8 mouse cellular contexts compared by ENCODE assay signal in the genomic region with DNA sequence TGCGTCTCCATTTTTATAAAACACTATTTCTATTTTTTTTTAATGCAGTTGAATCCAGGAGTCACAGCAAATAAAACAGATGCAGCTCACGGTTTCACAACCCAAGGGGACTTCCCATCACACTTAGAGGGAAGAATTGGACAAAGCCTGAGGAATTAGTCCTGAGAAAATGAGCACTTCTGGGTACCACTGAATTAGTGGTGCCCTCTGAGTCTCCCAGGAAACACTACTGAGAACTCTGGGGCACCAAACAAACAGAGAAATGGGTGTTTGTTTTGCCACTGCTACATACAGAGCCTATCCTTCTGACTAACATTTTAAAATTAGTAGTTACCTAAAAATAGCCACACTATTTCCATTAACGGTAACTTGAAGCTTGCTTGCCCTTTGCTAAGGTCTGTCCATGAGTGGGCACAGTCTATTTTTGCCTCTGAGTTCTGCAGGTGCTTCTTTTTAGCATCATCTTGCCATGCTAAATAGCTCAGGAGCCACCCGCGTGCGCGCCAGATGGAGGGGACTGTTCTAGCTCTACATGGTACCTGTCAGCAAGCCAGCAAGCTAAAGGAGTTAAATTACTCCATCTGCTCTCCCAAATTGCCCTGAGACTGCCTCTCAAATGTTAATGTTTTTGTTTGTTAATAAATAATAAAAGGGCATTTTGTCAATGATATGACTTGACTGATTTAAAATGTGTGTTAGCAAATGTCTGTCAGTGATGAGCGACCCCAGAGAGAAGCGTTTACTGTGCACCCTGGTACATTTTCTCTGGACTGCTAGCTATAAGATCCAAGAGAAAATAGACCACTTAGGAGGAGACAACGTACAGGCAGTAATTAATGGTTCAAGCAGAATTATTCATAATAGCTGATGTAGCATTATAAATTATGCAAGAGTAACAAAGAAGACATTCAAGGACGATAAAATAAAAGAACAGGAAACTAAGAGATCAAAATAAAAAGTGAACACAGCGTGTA.
DNase-seq lines count a peak whose midpoint lies in the region; ATAC-seq and TF ChIP-seq lines count a peak whose summit lies in the region.

No protein-coding gene starts in this region.

- H3K4me3 ChIP-seq in forebrain, embryonic 15.5 days, result no peak overlapping the region
- H3K4me3 ChIP-seq in midbrain, postnatal 0 days (ENCODE audit: low read depth, low read length), result no peak overlapping the region

- no peak for TF ChIP-seq CTCF in midbrain, postnatal 0 days (IDR thresholded peaks at IDR 0.05)

- no peaks in the 10 kb centered on the region for H3K27me3 ChIP-seq in forebrain, embryonic 15.5 days
- no peaks in the 10 kb centered on the region for H3K27me3 ChIP-seq in midbrain, postnatal 0 days (ENCODE audit: insufficient read depth, low read length)

- H3K9me3 ChIP-seq in forebrain, embryonic 15.5 days, result no peaks in the 10 kb centered on the region
- H3K9me3 ChIP-seq in midbrain, postnatal 0 days (ENCODE audit: low read length), result no peaks in the 10 kb centered on the region

- H3K4me2 ChIP-seq in forebrain, embryonic 15.5 days (replicated peaks), result no peak overlapping the region; the same call in 1 of the 2 replicates
- H3K4me2 ChIP-seq in midbrain, postnatal 0 days (ENCODE audit: low read depth, low read length, poor library complexity, severe bottlenecking), result no peak overlapping the region

- H3K9ac ChIP-seq in forebrain, embryonic 15.5 days (replicated peaks), result no peak overlapping the region
- no peak overlapping the region for H3K9ac ChIP-seq in midbrain, postnatal 0 days (replicated peaks; ENCODE audit: low read length, poor library complexity, severe bottlenecking)

- WGBS in forebrain, embryonic 15.5 days, result 18% methylated on average over 12 of the region's 12 CpGs
- 55% methylated on average over 12 of the region's 12 CpGs for WGBS in midbrain, postnatal 0 days

- peak; percentile 46 for DNase-seq in embryo, embryonic 11 days
- no peak for DNase-seq in embryo, embryonic 10 days (ENCODE audit: low spot score)
- peak; percentile 48 to 82 for DNase-seq in layer of hippocampus, adult 18-20 months (ENCODE audit: low spot score in 2 of 2)
- peak; percentile 87 for DNase-seq in midbrain, postnatal 0 days (ENCODE audit: low spot score)
- no peak for DNase-seq in kidney, postnatal 4 days
- DNase-seq in kidney, adult 8-10 months, result no peak

- peak overlapping the region; percentile 71 for H3K27ac ChIP-seq in forebrain, embryonic 15.5 days (replicated peaks)
- H3K27ac ChIP-seq in midbrain, postnatal 0 days (ENCODE audit: low read depth, low read length), result no peak overlapping the region

- ATAC-seq in forebrain, embryonic 15.5 days (replicated peaks), result peak; percentile 95
- no peak for ATAC-seq in midbrain, postnatal 0 days (ENCODE audit: low FRiP score)
- no peak for ATAC-seq in erythroid progenitor cell, adult 5-6 weeks (replicated peaks; ENCODE audit: low FRiP score, poor library complexity, severe bottlenecking)

- H3K4me1 ChIP-seq in forebrain, embryonic 15.5 days, result peaks cover 24% of the 10 kb centered on the region
- H3K4me1 ChIP-seq in midbrain, postnatal 0 days (ENCODE audit: insufficient read depth, low read length), result no peaks in the 10 kb centered on the region

- no peaks in the 10 kb centered on the region for H3K36me3 ChIP-seq in forebrain, embryonic 15.5 days
- no peaks in the 10 kb centered on the region for H3K36me3 ChIP-seq in midbrain, postnatal 0 days (ENCODE audit: insufficient read depth, low read length)

Comparison
In these comparisons a context has a peak if more than half of its experiments do, and no peak if none do; other contexts are left out.
1. DNase-seq: peak in embryo, embryonic 11 days (single experiment), layer of hippocampus, adult 18-20 months (2 of 2) and midbrain, postnatal 0 days (single experiment); none in embryo, embryonic 10 days (single experiment), kidney, postnatal 4 days (0 of 2) and kidney, adult 8-10 months (0 of 2).